ENCODE assay signal across 8 mouse cellular contexts in genomic region chr12:26191268-26191981, GRCm38 (mm10).
DNase-seq lines count a peak whose midpoint lies in the region; ATAC-seq lines count a peak whose summit lies in the region.

No protein-coding gene starts in this region.

- no peak overlapping the region for H3K4me3 ChIP-seq in midbrain, embryonic 14.5 days (replicated peaks; ENCODE audit: low read depth, low read length)
- H3K4me3 ChIP-seq in midbrain, embryonic 11.5 days (ENCODE audit: low read depth, low read length): no peak overlapping the region
- H3K4me3 ChIP-seq in hindbrain, embryonic 15.5 days: no peak overlapping the region
- no peak overlapping the region for H3K4me3 ChIP-seq in neural tube, embryonic 14.5 days (ENCODE audit: low read depth, low read length)

- no peaks in the 10 kb centered on the region for H3K9me3 ChIP-seq in midbrain, embryonic 14.5 days (ENCODE audit: control insufficient read depth, low read length)
- H3K9me3 ChIP-seq in midbrain, embryonic 11.5 days (ENCODE audit: control insufficient read depth, low read length): no peaks in the 10 kb centered on the region
- H3K9me3 ChIP-seq in hindbrain, embryonic 15.5 days: no peaks in the 10 kb centered on the region
- H3K9me3 ChIP-seq in neural tube, embryonic 14.5 days (ENCODE audit: control insufficient read depth, low read length): no peaks in the 10 kb centered on the region

- no peak for ATAC-seq in midbrain, embryonic 14.5 days (ENCODE audit: low FRiP score, low TSS enrichment)
- ATAC-seq in midbrain, embryonic 11.5 days (ENCODE audit: low FRiP score): no peak
- ATAC-seq in hindbrain, embryonic 15.5 days (ENCODE audit: low FRiP score, low read depth): peak; percentile 91
- ATAC-seq in neural tube, embryonic 14.5 days (ENCODE audit: low read depth): peak; percentile 51; the same call in 1 of the 2 replicates
- ATAC-seq in CD4-positive, CD25-positive, alpha-beta regulatory T cell, adult 4 months: no peak

- no peaks in the 10 kb centered on the region for H3K27me3 ChIP-seq in midbrain, embryonic 14.5 days (ENCODE audit: control insufficient read depth, insufficient read depth, low read length)
- H3K27me3 ChIP-seq in midbrain, embryonic 11.5 days (ENCODE audit: control insufficient read depth, insufficient read depth, low read length): no peaks in the 10 kb centered on the region
- no peaks in the 10 kb centered on the region for H3K27me3 ChIP-seq in hindbrain, embryonic 15.5 days
- H3K27me3 ChIP-seq in neural tube, embryonic 14.5 days (ENCODE audit: control insufficient read depth, insufficient read depth, low read length): no peaks in the 10 kb centered on the region

- peak; percentile 26 for DNase-seq in adrenal gland, adult 2 months
- DNase-seq in adrenal gland, adult 8-10 months: no peak
- peak; percentile 35 for DNase-seq in midbrain, embryonic 14.5 days
- DNase-seq in midbrain, embryonic 11.5 days (ENCODE audit: low spot score, missing footprints): no peak
- no peak for DNase-seq in spleen, adult 18-20 months

- H3K36me3 ChIP-seq in midbrain, embryonic 14.5 days (ENCODE audit: control insufficient read depth, insufficient read depth, low read length): no peaks in the 10 kb centered on the region
- H3K36me3 ChIP-seq in midbrain, embryonic 11.5 days (ENCODE audit: control insufficient read depth, insufficient read depth, low read length): no peaks in the 10 kb centered on the region
- H3K36me3 ChIP-seq in hindbrain, embryonic 15.5 days: no peaks in the 10 kb centered on the region
- no peaks in the 10 kb centered on the region for H3K36me3 ChIP-seq in neural tube, embryonic 14.5 days (ENCODE audit: control insufficient read depth, insufficient read depth, low read length)

- WGBS in midbrain, embryonic 14.5 days: 33% methylated on average over 15 of the region's 15 CpGs
- 63% methylated on average over 15 of the region's 15 CpGs for WGBS in midbrain, embryonic 11.5 days
- 24% methylated on average over 15 of the region's 15 CpGs for WGBS in hindbrain, embryonic 15.5 days
- 30% methylated on average over 15 of the region's 15 CpGs for whole genome bisulfite sequencing in neural tube, embryonic 14.5 days

- no peak overlapping the region for H3K9ac ChIP-seq in midbrain, embryonic 14.5 days (replicated peaks; ENCODE audit: low read length)
- no peak overlapping the region for H3K9ac ChIP-seq in midbrain, embryonic 11.5 days (ENCODE audit: low read length)
- no peak overlapping the region for H3K9ac ChIP-seq in hindbrain, embryonic 15.5 days
- no peak overlapping the region for H3K9ac ChIP-seq in neural tube, embryonic 14.5 days (replicated peaks; ENCODE audit: low read depth, low read length)

- H3K4me2 ChIP-seq in midbrain, embryonic 14.5 days (ENCODE audit: low read length): no peak overlapping the region
- no peak overlapping the region for H3K4me2 ChIP-seq in midbrain, embryonic 11.5 days
- H3K4me2 ChIP-seq in hindbrain, embryonic 15.5 days: 0 out of 2 replicates have a peak overlapping the region, but pooled peaks have one; percentile 12
- H3K4me2 ChIP-seq in neural tube, embryonic 14.5 days (ENCODE audit: low read depth, low read length): no peak overlapping the region

- no peak overlapping the region for H3K27ac ChIP-seq in midbrain, embryonic 14.5 days (replicated peaks; ENCODE audit: low read depth, low read length)
- no peak overlapping the region for H3K27ac ChIP-seq in midbrain, embryonic 11.5 days (ENCODE audit: low read depth, low read length)
- H3K27ac ChIP-seq in hindbrain, embryonic 15.5 days (replicated peaks): peak overlapping the region; percentile 66
- no peak overlapping the region for H3K27ac ChIP-seq in neural tube, embryonic 14.5 days (ENCODE audit: low read depth, low read length)

- H3K4me1 ChIP-seq in midbrain, embryonic 14.5 days (ENCODE audit: control insufficient read depth, insufficient read depth, low read length): no peaks in the 10 kb centered on the region
- H3K4me1 ChIP-seq in midbrain, embryonic 11.5 days (ENCODE audit: control insufficient read depth, insufficient read depth, low read length): no peaks in the 10 kb centered on the region
- H3K4me1 ChIP-seq in hindbrain, embryonic 15.5 days (replicated peaks): peaks cover 13% of the 10 kb centered on the region
- H3K4me1 ChIP-seq in neural tube, embryonic 14.5 days (ENCODE audit: control insufficient read depth, insufficient read depth, low read length): no peaks in the 10 kb centered on the region

Comparison
In these comparisons a context has a peak if more than half of its experiments do, and no peak if none do; other contexts are left out.
1. DNase-seq: peak in adrenal gland, adult 2 months (single experiment) and midbrain, embryonic 14.5 days (single experiment); none in adrenal gland, adult 8-10 months (single experiment), midbrain, embryonic 11.5 days (single experiment) and spleen, adult 18-20 months (0 of 2).
2. ATAC-seq: peak in hindbrain, embryonic 15.5 days (single experiment) and neural tube, embryonic 14.5 days (single experiment); none in midbrain, embryonic 14.5 days (single experiment), midbrain, embryonic 11.5 days (single experiment) and CD4-positive, CD25-positive, alpha-beta regulatory T cell, adult 4 months (single experiment).